Mouse (Mus musculus) embryonic facial prominence, embryonic 11.5 days (tissue): Measurements from ENCODE around the gene Dbnl. TPM values are rescaled to one million over a fixed set of nuclear protein-coding genes. Genes with fewer than 3 reads are reported as not detected.
A peak's percentile ranks its signal among the peaks of the same experiment; 100 is the strongest.

Experiments used
- ATAC-seq: fragments of 200-750 bp; cut with Nextera tagmentation; replicated peaks from 2 replicates; pipeline ENCODE4 v1.8.0; 2017; ENCODE audit warnings: low read depth; ENCODE audit not compliant: insufficient number of reproducible peaks, low FRiP score, low TSS enrichment
- DNase-seq: peaks from one replicate; pipeline ENCODE4 v3.0.0-alpha.2; 2015; ENCODE audit warnings: low spot score
- H3K27ac ChIP-seq: fragments of 300-500 bp; sonication (generic); replicated peaks from 2 replicates; pipeline ENCODE4 v1.5.1; 2014; ENCODE audit warnings: mild to moderate bottlenecking, low read depth, low read length, control low read depth
- H3K27me3 ChIP-seq: fragments of 300-500 bp; sonication (generic); 2 replicates; pipeline ENCODE4 v1.6.1; 2014; ENCODE audit warnings: mild to moderate bottlenecking, low read length, moderate library complexity, mixed read lengths; ENCODE audit not compliant: control insufficient read depth, insufficient read depth
- H3K36me3 ChIP-seq: fragments of 300-500 bp; sonication (generic); replicated peaks from 2 replicates; pipeline ENCODE4 v1.6.1; 2014; ENCODE audit warnings: low read depth, mild to moderate bottlenecking, low read length, moderate library complexity, mixed read lengths; ENCODE audit not compliant: control insufficient read depth, insufficient read depth
- H3K4me1 ChIP-seq: fragments of 300-500 bp; sonication (generic); 2 replicates; pipeline ENCODE4 v1.6.1; 2014; ENCODE audit warnings: low read length, mixed read lengths; ENCODE audit not compliant: control insufficient read depth, insufficient read depth
- H3K4me2 ChIP-seq: fragments of 300-500 bp; sonication (generic); 2 replicates; pipeline ENCODE4 v1.6.1; 2014; ENCODE audit warnings: low read depth, mild to moderate bottlenecking, control low read depth, low read length, moderate library complexity
- H3K4me3 ChIP-seq: fragments of 300-500 bp; sonication (generic); 2 replicates; pipeline ENCODE4 v1.5.1; 2014; ENCODE audit warnings: low read depth, low read length, control low read depth
- H3K9ac ChIP-seq: fragments of 300-500 bp; sonication (generic); replicated peaks from 2 replicates; pipeline ENCODE4 v1.6.1; 2014; ENCODE audit warnings: mild to moderate bottlenecking, control low read depth, low read length
- H3K9me3 ChIP-seq: fragments of 300-500 bp; sonication (generic); replicated peaks from 2 replicates; pipeline ENCODE4 v1.6.1; 2016; ENCODE audit warnings: mild to moderate bottlenecking, low read length, inconsistent platforms, mixed read lengths; ENCODE audit not compliant: control insufficient read depth
- WGBS: fragments of 180-500 bp; shearing (Covaris S2); extraction: QIAGEN DNeasy Blood & Tissue Kit; methylation state at CpG from one replicate; pipeline ENCODE4 v1.1.7; 2014; 5-methylcytosine and 5-hydroxymethylcytosine counted together
- polyA plus RNA-seq: library from polyadenylated mRNA; unstranded; fragments of >200 nt; fragmentation: Nextera tagmentation; extraction: Ambion mirVana; gene quantifications from 2 replicates; pipeline ENCODE4 v1.2.1, GENCODE M21; 2014

Gene Dbnl
- polyA plus RNA-seq, 1 experiment from 2014 or later, result 121 TPM

DNA sequence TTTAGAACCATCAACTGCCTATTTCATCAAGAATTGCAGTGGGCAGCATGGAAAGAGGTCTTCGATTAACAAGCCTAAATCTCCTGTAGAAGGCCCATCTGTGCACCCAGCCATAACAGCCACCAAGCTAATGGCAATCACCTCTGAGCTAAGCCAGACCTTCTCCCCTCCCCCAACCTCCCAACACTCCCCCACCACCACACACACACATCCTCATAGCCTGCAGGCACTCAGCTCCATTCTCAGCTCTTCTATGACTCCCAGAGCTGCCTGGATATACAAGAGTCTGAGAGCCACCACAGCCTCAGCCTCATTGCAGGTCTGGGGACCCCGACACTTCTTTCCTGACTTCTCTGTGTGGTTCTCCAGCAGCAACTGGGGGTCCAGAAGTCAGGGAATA lies 34.5 kb upstream of the Dbnl start:
- H3K27ac ChIP-seq, result no peak overlapping the region
- no peaks in the 10 kb centered on the region for H3K27me3 ChIP-seq
- DNase-seq, result no peak
- no peak overlapping the region for H3K9ac ChIP-seq
- no peaks in the 10 kb centered on the region for H3K4me1 ChIP-seq
- H3K4me2 ChIP-seq, result no peak overlapping the region
- no peaks in the 10 kb centered on the region for H3K36me3 ChIP-seq
- no peak for ATAC-seq
- H3K4me3 ChIP-seq, result no peak overlapping the region
- no peaks in the 10 kb centered on the region for H3K9me3 ChIP-seq
- WGBS, result 86% methylated on average over 2 of the region's 2 CpGs

- Histone ChIP-seq H3K4me3 (peak within 1 kb of the TSS; percentile 57), H3K4me2 (peak within 1 kb of the TSS; percentile 56), H3K9me3 (no peaks in the 10 kb centered on the region), H3K9ac (peak within 1 kb of the TSS; percentile 76), H3K27ac (peak within 1 kb of the TSS; percentile 92), H3K36me3 (no peaks in the 10 kb centered on the region), H3K4me1 (no peaks in the 10 kb centered on the region), H3K27me3 (no peaks in the 10 kb centered on the region)
- WGBS, result under 1% methylated on average over 68 of the region's 68 CpGs
- ATAC-seq (peak; percentile 98), DNase-seq (peak; percentile 95)
Observed at GRCm38 (mm10) chr11:5761820-5762632, 26.3 kb upstream of the Dbnl start, which contains the start of gene Urgcp. Urgcp (minus strand) TSS chr11:5762376.

DNA sequence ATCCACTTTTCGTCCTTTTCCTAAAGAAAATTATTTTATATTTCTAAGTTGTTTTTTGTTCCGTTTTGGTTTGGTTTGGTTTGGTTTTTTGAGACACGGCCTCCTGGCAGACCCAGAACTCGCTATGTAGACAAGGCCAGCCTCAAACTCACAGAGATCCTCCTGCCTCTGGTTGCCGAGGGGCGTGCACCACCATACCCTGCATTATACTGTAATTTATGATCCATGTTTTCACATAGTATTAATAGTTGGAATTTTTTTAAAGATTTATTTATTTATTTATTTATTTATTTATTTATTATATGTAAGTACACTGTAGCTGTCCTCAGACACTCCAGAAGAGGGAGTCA lies 25.7 kb upstream of the Dbnl start:
- H3K9me3 ChIP-seq, result no peaks in the 10 kb centered on the region
- no peaks in the 10 kb centered on the region for H3K27me3 ChIP-seq
- WGBS, result 27% methylated on average over 6 of the region's 6 CpGs
- no peak for ATAC-seq
- no peak overlapping the region for H3K4me2 ChIP-seq
- DNase-seq, result no peak
- no peak overlapping the region for H3K9ac ChIP-seq
- H3K4me1 ChIP-seq, result no peaks in the 10 kb centered on the region
- peak overlapping the region; percentile 57 for H3K4me3 ChIP-seq
- H3K36me3 ChIP-seq, result no peaks in the 10 kb centered on the region
- H3K27ac ChIP-seq, result no peak overlapping the region

GRCm38 (mm10) chr11:5766019-5766418 lies 22.3 kb upstream of the Dbnl start:
- Histone ChIP-seq H3K4me1 (no peaks in the 10 kb centered on the region), H3K27ac (no peak overlapping the region), H3K4me2 (no peak overlapping the region), H3K27me3 (no peaks in the 10 kb centered on the region), H3K9ac (no peak overlapping the region), H3K36me3 (no peaks in the 10 kb centered on the region), H3K9me3 (no peaks in the 10 kb centered on the region), H3K4me3 (no peak overlapping the region)
- DNase-seq (no peak), ATAC-seq (no peak)
- WGBS, result 79% methylated on average over 6 of the region's 6 CpGs

DNA sequence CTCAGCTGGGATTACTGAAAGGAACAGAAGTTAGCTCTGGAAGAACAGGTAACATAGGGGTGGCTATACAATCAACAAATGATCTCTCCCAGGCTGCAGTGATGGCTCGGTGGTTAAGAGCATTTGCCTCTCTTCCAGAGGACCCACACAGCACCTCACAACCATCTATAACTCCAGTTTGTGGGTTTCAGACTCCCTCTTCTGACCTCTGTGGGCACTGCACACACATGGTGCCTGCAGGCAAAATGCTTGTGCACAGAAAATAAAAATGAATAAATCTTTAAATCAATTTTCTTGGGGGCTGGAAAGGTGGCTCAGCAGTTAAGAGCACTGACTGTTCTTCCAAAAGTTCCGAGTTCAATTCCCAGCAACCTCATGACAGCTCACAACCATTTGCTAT lies 9.8 kb upstream of the Dbnl start:
- ATAC-seq (no peak), DNase-seq (no peak)
- 74% methylated on average over 2 of the region's 2 CpGs for whole genome bisulfite sequencing
- Histone ChIP-seq H3K9ac (no peak overlapping the region), H3K4me3 (no peak overlapping the region), H3K4me1 (no peaks in the 10 kb centered on the region), H3K36me3 (no peaks in the 10 kb centered on the region), H3K4me2 (no peak overlapping the region), H3K27me3 (no peaks in the 10 kb centered on the region), H3K27ac (no peak overlapping the region), H3K9me3 (no peaks in the 10 kb centered on the region)

GRCm38 (mm10) chr11:5780035-5780499 lies 8.2 kb upstream of the Dbnl start:
- Histone ChIP-seq H3K27me3 (no peaks in the 10 kb centered on the region), H3K9me3 (no peaks in the 10 kb centered on the region), H3K27ac (no peak overlapping the region), H3K4me1 (no peaks in the 10 kb centered on the region), H3K4me2 (no peak overlapping the region), H3K36me3 (no peaks in the 10 kb centered on the region), H3K4me3 (no peak overlapping the region), H3K9ac (no peak overlapping the region)
- DNase-seq (no peak), ATAC-seq (no peak)
- WGBS, result 94% methylated on average over 6 of the region's 6 CpGs

DNA sequence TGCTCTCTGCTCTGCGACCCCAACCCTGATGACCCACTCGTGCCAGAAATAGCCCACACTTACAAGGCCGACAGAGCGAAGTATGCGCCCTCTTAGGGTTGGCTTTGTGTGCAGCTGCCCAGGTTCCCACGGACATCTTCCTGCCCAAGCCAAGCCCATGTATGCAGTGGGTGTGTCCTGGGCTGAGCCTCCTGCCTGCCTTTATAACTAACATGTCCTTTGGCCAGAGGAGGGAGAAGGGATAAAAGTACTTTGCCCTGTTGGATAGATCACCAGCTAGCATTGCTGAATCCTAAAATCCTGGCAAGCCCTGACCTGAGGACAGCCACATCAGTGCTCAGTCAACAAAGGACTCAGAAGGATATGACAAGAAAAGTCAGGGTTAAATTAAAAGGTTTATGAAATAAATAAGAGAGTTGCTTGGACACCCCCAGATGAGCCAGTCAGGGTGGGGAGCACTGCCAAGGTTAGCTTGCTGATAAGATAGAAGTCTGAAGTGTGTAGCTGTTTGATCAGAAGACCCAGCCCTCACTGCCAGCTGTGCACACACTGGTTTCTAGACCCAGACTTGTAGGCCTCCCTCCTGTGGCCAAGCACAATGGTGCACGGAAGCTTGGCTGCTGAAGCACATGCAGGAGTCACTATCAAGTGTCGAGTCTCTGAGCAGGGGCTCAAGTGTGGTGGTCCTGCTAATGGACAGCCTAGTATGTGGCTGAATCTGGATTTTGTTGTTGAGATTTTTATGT lies 5.9 kb upstream of the Dbnl start:
- DNase-seq (no peak), ATAC-seq (no peak)
- 76% methylated on average over 8 of the region's 8 CpGs for WGBS
- H3K4me3 ChIP-seq, result no peak overlapping the region
- no peaks in the 10 kb centered on the region for H3K27me3 ChIP-seq
- no peak overlapping the region for H3K9ac ChIP-seq
- H3K36me3 ChIP-seq, result no peaks in the 10 kb centered on the region
- H3K27ac ChIP-seq, result no peak overlapping the region
- no peak overlapping the region for H3K4me2 ChIP-seq
- H3K4me1 ChIP-seq, result no peaks in the 10 kb centered on the region
- no peaks in the 10 kb centered on the region for H3K9me3 ChIP-seq

DNA sequence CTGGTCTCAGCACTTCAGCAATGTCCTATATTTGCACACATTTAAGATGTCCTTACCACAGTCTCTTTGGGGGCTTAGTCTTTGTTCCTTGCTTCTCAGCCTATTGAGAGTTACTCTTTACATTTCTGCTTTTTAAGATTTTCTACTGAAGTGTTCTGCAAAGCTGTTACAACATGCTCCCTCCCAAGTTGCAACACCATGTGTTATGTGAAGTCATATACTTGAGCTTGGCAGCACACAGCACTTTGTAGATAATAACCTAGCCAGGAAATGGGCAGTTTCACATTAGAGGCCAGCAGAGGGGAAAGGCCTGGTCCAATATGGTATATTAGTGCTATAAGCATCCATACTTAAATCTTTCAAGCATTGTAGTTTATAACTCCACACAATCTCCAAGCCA lies 2.6 kb upstream of the Dbnl start:
- Histone ChIP-seq H3K9me3 (no peaks in the 10 kb centered on the region), H3K36me3 (no peaks in the 10 kb centered on the region), H3K9ac (no peak overlapping the region), H3K27me3 (no peaks in the 10 kb centered on the region), H3K27ac (no peak overlapping the region), H3K4me2 (no peak overlapping the region), H3K4me1 (0 out of 2 replicates have a peak, but pooled peaks cover 7% of the 10 kb centered on the region), H3K4me3 (no peak overlapping the region)
- no peak for DNase-seq
- no peak for ATAC-seq
